Mouse (Mus musculus): ENCODE results near the gene Snx27.

- TF ChIP-seq POLR2AphosphoS2 (IDR thresholded peaks at IDR 0.05; ENCODE audit: insufficient read length, low read depth) = no peak
- TF ChIP-seq POLR2A (IDR thresholded peaks at IDR 0.05; ENCODE audit: insufficient read length, low read depth) = no peak
- TF ChIP-seq USF1 (IDR thresholded peaks at IDR 0.05; ENCODE audit: low read depth) = no peak
These were observed 41.8 kb upstream of the Snx27 start for GRCm38 (mm10) chr3:94624281-94624680.
